Mouse (Mus musculus) forebrain, embryonic 14.5 days (tissue): ENCODE measurements around the gene Larp1. TPM values are rescaled to one million over a fixed set of nuclear protein-coding genes. Genes with fewer than 3 reads are reported as not detected.

Experiments used
- ATAC-seq: fragments of 200-750 bp; cut with Nextera tagmentation; 2 replicates; pipeline ENCODE4 v1.8.0; 2017; ENCODE audit warnings: mild to moderate bottlenecking, moderate library complexity
- DNase-seq: peaks from one replicate; pipeline ENCODE4 v3.0.0-alpha.2; 2015; ENCODE audit warnings: low spot score
- H3K27ac ChIP-seq: fragments of 300-500 bp; sonication (generic); 2 replicates; pipeline ENCODE4 v1.5.1; 2014; ENCODE audit warnings: low read depth, mild to moderate bottlenecking, control low read depth, low read length, moderate library complexity
- H3K27me3 ChIP-seq: fragments of 300-500 bp; sonication (generic); replicated peaks from 2 replicates; pipeline ENCODE4 v1.6.1; 2014; ENCODE audit warnings: low read length, control low read depth, mixed read lengths; ENCODE audit not compliant: control insufficient read depth, insufficient read depth
- H3K36me3 ChIP-seq: fragments of 300-500 bp; sonication (generic); 2 replicates; pipeline ENCODE4 v1.6.1; 2014; ENCODE audit warnings: low read length, control low read depth; ENCODE audit not compliant: control insufficient read depth, insufficient read depth
- H3K4me1 ChIP-seq: fragments of 300-500 bp; sonication (generic); 2 replicates; pipeline ENCODE4 v1.6.1; 2014; ENCODE audit warnings: antibody characterized with exemption, low read length, control low read depth; ENCODE audit not compliant: control insufficient read depth, insufficient read depth
- H3K4me2 ChIP-seq: fragments of 300-500 bp; sonication (generic); 2 replicates; pipeline ENCODE4 v1.6.1; 2014; ENCODE audit warnings: mild to moderate bottlenecking, control low read depth, low read length
- H3K4me3 ChIP-seq: fragments of 300-500 bp; sonication (generic); 2 replicates; pipeline ENCODE4 v1.5.1; 2014; ENCODE audit warnings: low read depth, low read length, control low read depth
- H3K9ac ChIP-seq: fragments of 300-500 bp; sonication (generic); 2 replicates; pipeline ENCODE4 v1.6.1; 2014; ENCODE audit warnings: mild to moderate bottlenecking, low read length, control low read depth, moderate library complexity
- H3K9me3 ChIP-seq: fragments of 300-500 bp; sonication (generic); replicated peaks from 2 replicates; pipeline ENCODE4 v1.6.1; 2016; ENCODE audit warnings: low read length, control low read depth, mixed read lengths; ENCODE audit not compliant: control insufficient read depth
- WGBS: fragments of 180-500 bp; shearing (Covaris S2); extraction: QIAGEN DNeasy Blood & Tissue Kit; methylation state at CpG from one replicate; pipeline ENCODE4 v1.1.7; 2014; 5-methylcytosine and 5-hydroxymethylcytosine counted together
- polyA plus RNA-seq: library from polyadenylated mRNA; unstranded; fragments of >200 nt; fragmentation: Nextera tagmentation; extraction: Ambion mirVana; gene quantifications from 2 replicates; pipeline ENCODE4 v1.2.1, GENCODE M21; 2014

Larp1 gene
- polyA plus RNA-seq, 1 experiment from 2014 or later = 11.8 TPM

DNA sequence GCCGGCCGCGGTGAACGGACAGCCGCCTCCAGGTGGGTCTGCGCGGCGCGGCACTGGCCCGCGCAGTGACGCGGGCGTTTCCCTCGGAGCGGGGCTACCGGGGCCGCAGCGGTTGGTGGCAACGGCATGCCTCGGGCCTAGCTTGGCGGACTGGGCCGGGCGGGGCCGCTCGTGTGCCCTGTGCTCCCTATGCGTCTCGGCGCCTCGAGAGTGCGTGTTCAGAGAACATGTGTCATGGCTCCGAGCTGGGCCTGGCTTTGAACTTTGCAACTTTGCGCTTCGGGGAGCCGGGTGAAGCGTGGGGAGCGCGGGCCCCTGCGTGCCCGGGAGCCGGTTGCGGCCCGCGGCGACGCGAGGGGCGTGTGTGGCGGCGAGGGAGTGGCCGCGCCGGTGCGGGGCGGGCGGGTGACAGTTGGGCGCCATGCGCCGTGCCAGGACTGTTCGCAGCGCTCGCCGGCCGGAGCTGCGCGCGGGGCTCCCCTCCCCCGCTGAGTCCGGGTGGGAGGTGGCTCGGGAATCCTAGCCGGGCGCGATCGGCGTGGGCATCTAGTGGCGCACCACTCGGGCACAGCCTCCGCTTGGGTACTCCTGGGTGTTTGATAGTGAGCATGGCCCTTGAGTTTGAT lies 765 bp downstream of the Larp1 start:
- Histone ChIP-seq H3K27ac (peak overlapping the region; percentile 86), H3K4me1 (peaks cover 19% of the 10 kb centered on the region), H3K4me2 (peak overlapping the region; percentile 89), H3K36me3 (no peaks in the 10 kb centered on the region), H3K4me3 (peak overlapping the region; percentile 96), H3K9me3 (no peaks in the 10 kb centered on the region), H3K27me3 (no peaks in the 10 kb centered on the region), H3K9ac (peak overlapping the region; percentile 91)
- peak; percentile 47 for DNase-seq
- WGBS = 0% methylated on average over 72 of the region's 78 CpGs
- ATAC-seq = peak; percentile 70

DNA sequence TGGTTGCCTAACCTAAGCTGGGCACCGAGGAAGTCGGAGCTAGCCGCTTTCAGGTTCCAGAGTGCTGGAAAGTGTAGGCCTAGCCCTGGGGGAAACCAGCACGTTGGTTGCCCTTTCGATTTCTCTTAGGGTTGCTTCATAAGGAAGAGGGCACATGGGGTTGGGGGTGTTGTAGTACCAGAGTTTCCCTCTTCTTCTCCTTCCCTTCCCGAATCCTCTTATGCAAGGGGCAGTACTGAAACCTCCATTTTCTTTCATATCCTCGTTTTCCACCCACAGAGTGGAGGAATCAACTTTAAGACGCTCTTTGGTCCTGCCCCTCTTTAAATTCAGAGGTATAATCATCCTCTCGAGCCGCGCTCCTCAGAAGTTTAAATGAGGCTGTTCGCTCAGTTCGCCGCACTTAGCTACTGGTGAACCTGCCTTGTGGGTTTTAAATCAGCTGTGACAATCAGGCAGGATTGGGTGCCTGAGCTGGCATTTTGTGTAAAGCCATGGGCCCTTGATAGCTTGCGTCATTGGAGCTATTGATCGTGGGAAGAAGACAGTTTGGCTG lies 1.4 kb downstream of the Larp1 start:
- Histone ChIP-seq H3K4me2 (peak overlapping the region; percentile 89), H3K36me3 (no peaks in the 10 kb centered on the region), H3K27ac (no peak overlapping the region), H3K4me1 (peaks cover 19% of the 10 kb centered on the region), H3K27me3 (no peaks in the 10 kb centered on the region), H3K4me3 (peak overlapping the region; percentile 96), H3K9ac (peak overlapping the region; percentile 91), H3K9me3 (no peaks in the 10 kb centered on the region)
- DNase-seq = peak; percentile 14
- ATAC-seq = no peak
- WGBS = under 1% methylated on average over 16 of the region's 16 CpGs

- H3K27me3 ChIP-seq = no peaks in the 10 kb centered on the region
- peaks cover 19% of the 10 kb centered on the region for H3K4me1 ChIP-seq
- no peak for DNase-seq
- H3K9ac ChIP-seq = 0 out of 2 replicates have a peak overlapping the region, but pooled peaks have one; percentile 29
- peak overlapping the region; percentile 96; the same call in 1 of the 2 replicates for H3K4me3 ChIP-seq
- peak overlapping the region; percentile 89 for H3K4me2 ChIP-seq
- H3K9me3 ChIP-seq = no peaks in the 10 kb centered on the region
- H3K27ac ChIP-seq = no peak overlapping the region
- ATAC-seq = no peak
- WGBS = 64% methylated on average over 1 of the region's 1 CpGs
- H3K36me3 ChIP-seq = no peaks in the 10 kb centered on the region
Observed at GRCm38 (mm10) chr11:58010930-58011329, 2.1 kb downstream of the Larp1 start.

GRCm38 (mm10) chr11:58011813-58012212 lies 2.9 kb downstream of the Larp1 start:
- H3K36me3 ChIP-seq = no peaks in the 10 kb centered on the region
- no peak overlapping the region for H3K4me3 ChIP-seq
- WGBS = 74% methylated on average over 4 of the region's 4 CpGs
- H3K27me3 ChIP-seq = no peaks in the 10 kb centered on the region
- no peak overlapping the region for H3K4me2 ChIP-seq
- ATAC-seq = no peak
- no peak overlapping the region for H3K27ac ChIP-seq
- no peaks in the 10 kb centered on the region for H3K9me3 ChIP-seq
- DNase-seq = no peak
- H3K4me1 ChIP-seq = peaks cover 23% of the 10 kb centered on the region
- H3K9ac ChIP-seq = no peak overlapping the region

DNA sequence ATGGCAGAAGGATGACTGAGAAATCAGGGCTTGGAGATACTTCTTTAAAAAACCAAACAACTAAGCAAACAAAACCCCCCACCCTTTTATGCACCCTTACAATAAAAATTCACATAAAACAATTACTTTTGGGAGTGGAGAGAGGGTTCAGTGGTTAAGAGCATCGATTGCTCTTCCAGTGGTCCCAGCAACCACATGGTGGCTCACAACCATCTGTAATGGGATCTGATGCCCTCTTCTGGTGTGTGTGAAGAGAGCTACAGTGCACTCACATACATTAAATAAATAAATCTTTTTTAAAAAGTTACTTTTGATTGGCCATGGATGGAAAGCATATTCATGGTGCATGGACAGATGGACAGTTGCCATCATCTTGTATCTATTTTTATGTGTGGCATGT lies 3.8 kb downstream of the Larp1 start:
- ATAC-seq = no peak
- WGBS = 94% methylated on average over 1 of the region's 1 CpGs

GRCm38 (mm10) chr11:58013100-58013499 lies 4.2 kb downstream of the Larp1 start:
- no peak overlapping the region for H3K4me3 ChIP-seq
- H3K27me3 ChIP-seq = no peaks in the 10 kb centered on the region
- no peak overlapping the region for H3K9ac ChIP-seq
- no peaks in the 10 kb centered on the region for H3K9me3 ChIP-seq
- ATAC-seq (no peak), DNase-seq (no peak)
- H3K36me3 ChIP-seq = no peaks in the 10 kb centered on the region
- no peak overlapping the region for H3K4me2 ChIP-seq
- H3K4me1 ChIP-seq = peaks cover 22% of the 10 kb centered on the region
- H3K27ac ChIP-seq = no peak overlapping the region

More for the DNA sequence above, 3.8 kb downstream of the Larp1 start:
- Histone ChIP-seq H3K9ac (no peak overlapping the region), H3K4me1 (peaks cover 24% of the 10 kb centered on the region), H3K36me3 (no peaks in the 10 kb centered on the region), H3K9me3 (no peaks in the 10 kb centered on the region), H3K4me2 (no peak overlapping the region), H3K27me3 (no peaks in the 10 kb centered on the region), H3K4me3 (no peak overlapping the region), H3K27ac (no peak overlapping the region)
- DNase-seq = no peak

DNA sequence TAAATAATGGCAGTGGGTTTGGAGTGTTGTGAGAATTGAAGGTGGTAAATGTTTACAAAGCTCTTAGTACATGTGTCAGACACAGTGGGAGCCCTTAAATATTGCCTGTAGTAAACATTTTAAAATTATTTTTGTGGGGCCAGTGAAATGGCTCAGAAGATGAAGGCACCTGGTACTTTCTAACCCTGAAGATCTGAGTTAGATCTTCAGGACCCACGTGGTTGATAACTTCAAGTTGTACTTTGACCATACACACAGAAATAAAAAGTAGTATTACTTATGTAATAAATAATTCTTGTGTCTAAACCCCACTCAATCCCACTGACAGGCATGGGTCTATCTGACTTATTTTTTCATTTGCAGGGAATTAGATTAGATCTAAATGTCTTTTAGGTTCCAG lies 5.7 kb downstream of the Larp1 start:
- no peak overlapping the region for H3K27ac ChIP-seq
- H3K9me3 ChIP-seq = no peaks in the 10 kb centered on the region
- H3K4me3 ChIP-seq = no peak overlapping the region
- no peak for DNase-seq
- H3K9ac ChIP-seq = no peak overlapping the region
- no peaks in the 10 kb centered on the region for H3K27me3 ChIP-seq
- H3K4me1 ChIP-seq = peaks cover 19% of the 10 kb centered on the region
- no peak for ATAC-seq
- H3K4me2 ChIP-seq = no peak overlapping the region
- no peaks in the 10 kb centered on the region for H3K36me3 ChIP-seq
- WGBS = 85% methylated on average over 1 of the region's 1 CpGs

- Histone ChIP-seq H3K27me3 (no peaks in the 10 kb centered on the region), H3K36me3 (no peaks in the 10 kb centered on the region), H3K4me2 (no peak overlapping the region), H3K4me1 (peaks cover 16% of the 10 kb centered on the region), H3K4me3 (no peak overlapping the region), H3K9ac (no peak overlapping the region), H3K27ac (no peak overlapping the region), H3K9me3 (no peaks in the 10 kb centered on the region)
- 68% methylated on average over 2 of the region's 2 CpGs for WGBS
- DNase-seq = no peak
- ATAC-seq = no peak
Observed at GRCm38 (mm10) chr11:58015339-58015738, 6.5 kb downstream of the Larp1 start.

DNA sequence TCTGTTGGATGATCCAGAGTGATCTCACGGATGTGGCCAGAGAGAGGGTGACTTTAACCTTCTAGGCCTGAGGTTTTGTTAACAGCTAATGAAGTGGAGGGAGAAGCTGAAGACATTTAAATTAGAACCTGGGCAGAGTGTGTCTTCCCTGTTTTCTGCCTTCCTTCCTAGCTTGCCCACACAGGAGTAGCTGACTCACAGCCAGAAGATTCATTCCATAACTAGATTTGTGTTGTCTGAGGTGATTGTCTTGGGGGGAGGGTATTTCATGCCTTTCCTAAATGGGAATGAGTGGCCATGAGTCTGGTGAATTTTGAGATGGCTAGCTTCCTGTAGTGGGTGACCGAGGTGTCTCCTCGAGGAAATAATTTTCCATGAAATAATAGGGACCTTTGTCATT lies 7.5 kb downstream of the Larp1 start:
- 65% methylated on average over 3 of the region's 3 CpGs for WGBS
- no peaks in the 10 kb centered on the region for H3K27me3 ChIP-seq
- DNase-seq (no peak), ATAC-seq (no peak)
- no peaks in the 10 kb centered on the region for H3K36me3 ChIP-seq
- no peak overlapping the region for H3K4me2 ChIP-seq
- no peak overlapping the region for H3K27ac ChIP-seq
- no peaks in the 10 kb centered on the region for H3K9me3 ChIP-seq
- H3K9ac ChIP-seq = no peak overlapping the region
- no peak overlapping the region for H3K4me3 ChIP-seq
- 0 out of 2 replicates have a peak, but pooled peaks cover 7% of the 10 kb centered on the region for H3K4me1 ChIP-seq
